Mouse (Mus musculus) megakaryocyte, embryonic 14.5 days (primary cell): Measurements from ENCODE around the gene Zfp775.

Source experiments
- FLI1 ChIP-seq: IDR thresholded peaks from 2 replicates; pipeline ENCODE4 v1.6.1; 2012; ENCODE audit warnings: low read length, inconsistent platforms, mixed read lengths
- GATA1 ChIP-seq: IDR thresholded peaks from 3 replicates; pipeline ENCODE4 v1.6.1; 2012; ENCODE audit warnings: mixed read lengths, low read length, inconsistent platforms, borderline replicate concordance

- TF ChIP-seq GATA1: no peak
- TF ChIP-seq FLI1: no peak
These were observed 29.8 kb upstream of the Zfp775 start for GRCm38 (mm10) chr6:48572014-48572413.
